Mouse (Mus musculus): Measurements from ENCODE around the gene A630076J17Rik.

The A630076J17Rik gene

GRCm38 (mm10) chr3:107275996-107276395, 45.6 kb downstream of the A630076J17Rik start:
- DNase-seq (ENCODE audit: low spot score) = peak; percentile 14

GRCm38 (mm10) chr3:107276626-107277025, 46.2 kb downstream of the A630076J17Rik start:
- no peak for DNase-seq (ENCODE audit: low spot score)

- peak; percentile 89 for DNase-seq (ENCODE audit: low spot score)
Measured at GRCm38 (mm10) chr3:107278479-107279269, 48.3 kb downstream of the A630076J17Rik start, which contains the start of gene Lamtor5. Gene Lamtor5 (plus strand): TSS chr3:107278858.
